Mouse (Mus musculus): ENCODE results near the gene Osbp2. TPM values are rescaled to one million over a fixed set of nuclear protein-coding genes. Genes with fewer than 3 reads are reported as not detected.
"Not testable (repeated sequence)": the region's sequence is repeated elsewhere in the genome, so short reads cannot be mapped to it uniquely, and the experiment has no call there.

Osbp2 gene
- 1.4 and 2.2 TPM in 2 replicates for polyA plus RNA-seq (2016; fragmentation: Nextera tagmentation; extraction: Ambion mirVana)

GRCm38 (mm10) chr11:3863454-3864112 lies at the start of gene Osbp2:
Gene Osbp2, minus strand, starts transcription at chr11:3863903.
- H3K36me3 ChIP-seq, result no peaks in the 10 kb centered on the region
- H3K4me1 ChIP-seq, result peaks cover 17% of the 10 kb centered on the region
- H3K27ac ChIP-seq (replicated peaks), result peak within 1 kb of the TSS; percentile 79
- H3K9me3 ChIP-seq (replicated peaks), result no peaks in the 10 kb centered on the region
- DNase-seq (ENCODE audit: low spot score), result peak; percentile 89
- H3K4me3 ChIP-seq, result peak within 1 kb of the TSS; percentile 64
- H3K27me3 ChIP-seq (ENCODE audit: low read depth, poor library complexity, severe bottlenecking), result peaks cover 52% of the 10 kb centered on the region
- 4% methylated on average over 58 of the region's 58 CpGs for WGBS

- no peaks in the 10 kb centered on the region for H3K9me3 ChIP-seq (replicated peaks)
- H3K4me3 ChIP-seq, result peak overlapping the region; percentile 76
- H3K36me3 ChIP-seq, result no peaks in the 10 kb centered on the region
- peaks cover 22% of the 10 kb centered on the region for H3K27me3 ChIP-seq (ENCODE audit: low read depth, poor library complexity, severe bottlenecking)
- peaks cover 55% of the 10 kb centered on the region for H3K4me1 ChIP-seq
- WGBS, result 4% methylated on average over 16 of the region's 16 CpGs
- H3K27ac ChIP-seq (replicated peaks), result peak overlapping the region; percentile 83
- DNase-seq (ENCODE audit: low spot score), result peak; percentile 48
These were observed 49.2 kb upstream of the Osbp2 start for GRCm38 (mm10) chr11:3912875-3913271.

GRCm38 (mm10) chr11:3912100-3912874 lies 48.6 kb upstream of the Osbp2 start:
- peak overlapping the region; percentile 83 for H3K27ac ChIP-seq (replicated peaks)
- no peaks in the 10 kb centered on the region for H3K9me3 ChIP-seq (replicated peaks)
- peaks cover 56% of the 10 kb centered on the region for H3K4me1 ChIP-seq
- peaks cover 22% of the 10 kb centered on the region for H3K27me3 ChIP-seq (ENCODE audit: low read depth, poor library complexity, severe bottlenecking)
- DNase-seq (ENCODE audit: low spot score), result no peak
- H3K36me3 ChIP-seq, result 0 out of 2 replicates have a peak, but pooled peaks cover 3% of the 10 kb centered on the region
- WGBS, result 25% methylated on average over 19 of the region's 19 CpGs
- peak overlapping the region; percentile 76 for H3K4me3 ChIP-seq

- WGBS, result 92% methylated on average over 6 of the region's 6 CpGs
- H3K4me3 ChIP-seq; H3K27ac ChIP-seq (replicated peaks); DNase-seq (ENCODE audit: low spot score); H3K9me3 ChIP-seq (replicated peaks): not testable (repeated sequence)
- Histone ChIP-seq H3K36me3 (peaks cover 11% of the 10 kb centered on the region; the same call in 1 of the 2 replicates), H3K4me1 (peaks cover 56% of the 10 kb centered on the region), H3K27me3 (ENCODE audit: low read depth, poor library complexity, severe bottlenecking) (peaks cover 22% of the 10 kb centered on the region)
These were observed 47.7 kb upstream of the Osbp2 start for GRCm38 (mm10) chr11:3911440-3911839.

GRCm38 (mm10) chr11:3910513-3911310 lies 47.0 kb upstream of the Osbp2 start:
- no peaks in the 10 kb centered on the region for H3K9me3 ChIP-seq (replicated peaks)
- no peak for DNase-seq (ENCODE audit: low spot score)
- H3K4me1 ChIP-seq, result peaks cover 56% of the 10 kb centered on the region
- WGBS, result 68% methylated on average over 5 of the region's 5 CpGs
- H3K27me3 ChIP-seq (ENCODE audit: low read depth, poor library complexity, severe bottlenecking), result peaks cover 22% of the 10 kb centered on the region
- H3K36me3 ChIP-seq, result peaks cover 13% of the 10 kb centered on the region; the same call in 1 of the 2 replicates
- no peak overlapping the region for H3K27ac ChIP-seq (replicated peaks)
- H3K4me3 ChIP-seq, result no peak overlapping the region

- peaks cover 54% of the 10 kb centered on the region for H3K4me1 ChIP-seq
- WGBS, result 90% methylated on average over 4 of the region's 4 CpGs
- DNase-seq (ENCODE audit: low spot score), result no peak
These were observed 45.5 kb upstream of the Osbp2 start for GRCm38 (mm10) chr11:3909236-3909635.

GRCm38 (mm10) chr11:3905446-3905845 lies 41.7 kb upstream of the Osbp2 start:
- no peak for DNase-seq (ENCODE audit: low spot score)
- no peak overlapping the region for H3K27ac ChIP-seq (replicated peaks)
- no peaks in the 10 kb centered on the region for H3K9me3 ChIP-seq (replicated peaks)
- H3K36me3 ChIP-seq, result peaks cover 20% of the 10 kb centered on the region; the same call in 1 of the 2 replicates
- WGBS, result 88% methylated on average over 1 of the region's 1 CpGs
- peaks cover 18% of the 10 kb centered on the region for H3K4me1 ChIP-seq
- no peaks in the 10 kb centered on the region for H3K27me3 ChIP-seq (ENCODE audit: low read depth, poor library complexity, severe bottlenecking)
- no peak overlapping the region for H3K4me3 ChIP-seq

More at GRCm38 (mm10) chr11:3909236-3909635, 45.5 kb upstream of the Osbp2 start:
- Histone ChIP-seq H3K27ac (replicated peaks) (no peak overlapping the region), H3K36me3 (peaks cover 20% of the 10 kb centered on the region; the same call in 1 of the 2 replicates), H3K27me3 (ENCODE audit: low read depth, poor library complexity, severe bottlenecking) (peaks cover 22% of the 10 kb centered on the region), H3K4me3 (no peak overlapping the region), H3K9me3 (replicated peaks) (no peaks in the 10 kb centered on the region)

GRCm38 (mm10) chr11:3904673-3905072 lies 41.0 kb upstream of the Osbp2 start:
- no peak overlapping the region for H3K27ac ChIP-seq (replicated peaks)
- H3K36me3 ChIP-seq, result peaks cover 25% of the 10 kb centered on the region; the same call in 1 of the 2 replicates
- WGBS, result 84% methylated on average over 6 of the region's 6 CpGs
- no peaks in the 10 kb centered on the region for H3K9me3 ChIP-seq (replicated peaks)
- no peaks in the 10 kb centered on the region for H3K27me3 ChIP-seq (ENCODE audit: low read depth, poor library complexity, severe bottlenecking)
- no peak for DNase-seq (ENCODE audit: low spot score)
- H3K4me3 ChIP-seq, result no peak overlapping the region
- 0 out of 2 replicates have a peak, but pooled peaks cover 11% of the 10 kb centered on the region for H3K4me1 ChIP-seq

GRCm38 (mm10) chr11:3903046-3903445 lies 39.3 kb upstream of the Osbp2 start:
- WGBS, result 88% methylated on average over 5 of the region's 5 CpGs
- Histone ChIP-seq H3K9me3 (replicated peaks) (no peaks in the 10 kb centered on the region), H3K27me3 (ENCODE audit: low read depth, poor library complexity, severe bottlenecking) (no peaks in the 10 kb centered on the region), H3K4me1 (peaks cover 6% of the 10 kb centered on the region; the same call in 1 of the 2 replicates), H3K27ac (replicated peaks) (no peak overlapping the region), H3K4me3 (no peak overlapping the region), H3K36me3 (peaks cover 41% of the 10 kb centered on the region)
- DNase-seq (ENCODE audit: low spot score), result no peak

- no peak overlapping the region for H3K27ac ChIP-seq (replicated peaks)
- H3K27me3 ChIP-seq (ENCODE audit: low read depth, poor library complexity, severe bottlenecking), result no peaks in the 10 kb centered on the region
- peaks cover 45% of the 10 kb centered on the region for H3K36me3 ChIP-seq
- H3K9me3 ChIP-seq (replicated peaks), result no peaks in the 10 kb centered on the region
- DNase-seq (ENCODE audit: low spot score), result no peak
- no peak overlapping the region for H3K4me3 ChIP-seq
- peaks cover 3% of the 10 kb centered on the region; the same call in 1 of the 2 replicates for H3K4me1 ChIP-seq
- WGBS, result 79% methylated on average over 3 of the region's 3 CpGs
These were observed 38.8 kb upstream of the Osbp2 start for GRCm38 (mm10) chr11:3902516-3902915.

- Histone ChIP-seq H3K27ac (replicated peaks) (no peak overlapping the region), H3K36me3 (peaks cover 43% of the 10 kb centered on the region), H3K4me1 (peaks cover 13% of the 10 kb centered on the region), H3K27me3 (ENCODE audit: low read depth, poor library complexity, severe bottlenecking) (no peaks in the 10 kb centered on the region), H3K4me3 (no peak overlapping the region), H3K9me3 (replicated peaks) (no peaks in the 10 kb centered on the region)
- no peak for DNase-seq (ENCODE audit: low spot score)
- 88% methylated on average over 6 of the region's 6 CpGs for WGBS
These were observed 36.6 kb upstream of the Osbp2 start for GRCm38 (mm10) chr11:3900296-3900695.

- WGBS, result 88% methylated on average over 1 of the region's 1 CpGs
- peaks cover 37% of the 10 kb centered on the region for H3K36me3 ChIP-seq
- no peaks in the 10 kb centered on the region for H3K27me3 ChIP-seq (ENCODE audit: low read depth, poor library complexity, severe bottlenecking)
- peaks cover 24% of the 10 kb centered on the region for H3K4me1 ChIP-seq
- H3K4me3 ChIP-seq, result no peak overlapping the region
- H3K9me3 ChIP-seq (replicated peaks), result no peaks in the 10 kb centered on the region
- no peak for DNase-seq (ENCODE audit: low spot score)
- H3K27ac ChIP-seq (replicated peaks), result no peak overlapping the region
These were observed 32.2 kb upstream of the Osbp2 start for GRCm38 (mm10) chr11:3895933-3896332.

Measured in midbrain, embryonic 10.5 days (tissue).